Mouse (Mus musculus): ENCODE measurements at regions not wholly inside any gene's neighbourhood (a gene's known extent, or its start where the extent isn't known, plus 50 kb on each side); places are given as distances from the start of the nearest gene placed in this dataset. TPM values are rescaled to one million over a fixed set of nuclear protein-coding genes. Genes with fewer than 3 reads are reported as not detected.

MicroRNAs in the stretch of these regions (microRNA counts, 519-probe panel; counts per million panel counts)
- 2,881 counts per million, percentile 73 among the panel's probes with 10 or more counts for microRNA mmu-miR-135a

Small RNAs in the stretch of these regions (microRNA-seq; reads per million reads assigned to microRNA genes)
- gene Gm22582 (not detected), gene Mir1251 (4.1 reads per million, percentile 16 among the genes with 10 or more reads in this experiment), gene Mir135a-2 (3.1 reads per million, percentile 12 among the genes with 10 or more reads in this experiment)

Measured in stomach, embryonic 15.5 days (tissue).